Mouse (Mus musculus): ENCODE measurements around the gene Gm12184. TPM values are rescaled to one million over a fixed set of nuclear protein-coding genes. Genes with fewer than 3 reads are reported as not detected.
"Not testable (repeated sequence)": the region's sequence is repeated elsewhere in the genome, so short reads cannot be mapped to it uniquely, and the experiment has no call there.

Gm12184 gene
- polyA plus RNA-seq, 2 experiments from 2014 or later: 0.92 to 4.1 TPM

GRCm38 (mm10) chr11:48799921-48800701 lies 26.3 kb downstream of the Gm12184 start, which contains the start of gene Rack1:
Gene Rack1 (plus strand): TSS chr11:48800332.
- peak; percentile 93 for ATAC-seq

DNA sequence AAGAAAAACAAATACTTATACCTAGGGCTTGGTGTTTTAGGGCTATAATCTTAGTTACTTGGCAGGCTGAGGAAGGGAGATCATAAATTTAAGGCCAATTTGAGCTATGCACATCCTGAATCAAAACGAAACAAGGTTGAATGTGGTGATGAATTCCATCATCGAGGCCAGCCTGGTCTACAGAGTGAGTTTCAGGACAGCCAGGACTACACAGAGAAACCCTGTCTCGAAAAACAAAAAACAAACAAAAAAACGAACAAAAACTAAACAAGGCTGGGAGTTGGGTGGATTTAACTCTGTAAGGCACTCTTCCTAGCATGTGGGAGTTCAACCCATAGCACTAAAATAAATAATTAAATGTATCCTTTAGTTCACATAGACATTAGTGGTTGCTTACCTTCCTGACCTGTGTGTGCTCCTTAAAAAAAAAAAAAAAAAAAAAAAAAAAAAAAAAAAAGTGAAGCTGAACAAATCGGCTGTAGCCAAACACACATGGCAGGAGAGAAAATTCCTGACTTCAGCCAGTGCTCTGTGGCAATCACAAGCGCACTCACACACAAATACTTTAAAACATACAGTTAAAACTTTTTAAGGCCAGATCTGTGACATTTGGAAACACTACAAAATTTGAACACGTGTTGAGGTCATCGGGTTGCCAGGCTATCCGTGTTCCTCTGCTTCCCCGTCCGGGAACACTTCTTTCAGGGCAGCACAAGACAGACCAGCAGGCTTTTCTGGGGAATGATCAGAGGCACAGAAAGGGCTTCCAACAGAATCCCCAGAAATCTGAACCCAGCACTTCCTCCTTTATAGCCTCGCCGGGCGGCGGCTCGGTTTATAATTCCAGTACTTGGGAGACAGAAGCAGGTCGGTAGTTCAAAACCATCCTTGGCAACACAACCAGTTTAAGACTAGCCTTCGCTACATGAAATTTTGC lies 27.2 kb downstream of the Gm12184 start:
- peak; percentile 3 for ATAC-seq

- no peak for ATAC-seq
Measured at GRCm38 (mm10) chr11:48798308-48798707, 28.1 kb downstream of the Gm12184 start.

DNA sequence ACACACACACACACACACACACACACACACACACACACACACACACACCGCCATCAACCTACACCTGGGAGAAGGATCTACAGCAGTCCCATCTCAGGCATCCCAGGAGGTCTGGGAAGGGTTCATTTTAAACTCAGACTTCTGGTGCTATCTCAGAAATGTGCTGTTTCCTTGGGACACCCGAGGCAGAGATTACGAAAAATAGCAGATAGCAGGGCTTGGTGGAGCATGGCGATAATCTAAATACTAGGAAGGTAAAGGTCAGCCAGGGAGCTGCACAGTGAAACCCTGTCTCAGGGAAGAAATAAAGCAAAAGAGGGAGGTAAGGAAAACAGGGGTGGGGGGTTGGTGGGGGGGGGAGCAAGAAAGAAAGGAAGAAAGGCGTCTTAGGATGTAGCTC lies 29.2 kb downstream of the Gm12184 start:
- ATAC-seq: no peak

GRCm38 (mm10) chr11:48796290-48796689 lies 30.2 kb downstream of the Gm12184 start:
- no peak for ATAC-seq

DNA sequence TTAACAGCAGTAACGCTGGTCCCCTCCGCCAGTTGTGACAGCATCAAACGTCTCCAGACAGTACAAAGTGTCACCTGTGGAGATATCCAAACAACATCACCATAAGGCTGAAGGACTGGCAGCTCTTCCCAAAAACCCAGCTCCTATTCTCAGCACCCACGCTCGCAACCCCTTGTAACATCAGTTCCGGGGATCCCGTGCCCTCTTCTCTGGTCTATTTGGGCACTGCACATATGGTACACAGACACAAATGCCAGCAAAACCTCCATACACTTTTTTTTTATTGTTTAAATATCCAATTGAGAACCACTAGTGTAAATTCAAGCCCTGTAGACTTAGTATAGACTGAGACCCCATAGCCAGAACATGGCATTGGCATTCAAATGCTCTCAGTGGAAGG lies 31.2 kb downstream of the Gm12184 start:
- no peak for ATAC-seq

DNA sequence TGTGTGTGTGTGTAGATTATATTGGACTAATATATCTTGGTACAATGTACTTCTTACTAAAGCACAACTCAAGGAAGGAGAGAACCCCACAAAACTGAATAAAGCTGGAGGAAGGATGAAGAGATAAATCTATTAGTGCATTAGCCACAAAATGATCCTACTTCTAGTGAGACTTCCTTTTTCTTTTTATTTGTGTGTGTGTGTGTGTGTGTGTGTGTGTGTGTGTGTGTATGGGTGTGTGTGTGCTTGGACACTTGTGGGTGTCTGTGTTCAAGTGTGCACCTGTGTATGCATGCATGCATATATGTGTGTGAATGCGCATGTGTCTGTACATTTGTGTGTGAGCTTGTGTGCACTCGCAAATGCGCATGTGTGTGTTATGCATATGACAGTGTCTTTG lies 33.3 kb downstream of the Gm12184 start:
- ATAC-seq: no peak

GRCm38 (mm10) chr11:48791894-48792293 lies 34.6 kb downstream of the Gm12184 start:
- not testable (repeated sequence) for ATAC-seq

- ATAC-seq: no peak
Measured at GRCm38 (mm10) chr11:48790946-48791345, 35.5 kb downstream of the Gm12184 start.

DNA sequence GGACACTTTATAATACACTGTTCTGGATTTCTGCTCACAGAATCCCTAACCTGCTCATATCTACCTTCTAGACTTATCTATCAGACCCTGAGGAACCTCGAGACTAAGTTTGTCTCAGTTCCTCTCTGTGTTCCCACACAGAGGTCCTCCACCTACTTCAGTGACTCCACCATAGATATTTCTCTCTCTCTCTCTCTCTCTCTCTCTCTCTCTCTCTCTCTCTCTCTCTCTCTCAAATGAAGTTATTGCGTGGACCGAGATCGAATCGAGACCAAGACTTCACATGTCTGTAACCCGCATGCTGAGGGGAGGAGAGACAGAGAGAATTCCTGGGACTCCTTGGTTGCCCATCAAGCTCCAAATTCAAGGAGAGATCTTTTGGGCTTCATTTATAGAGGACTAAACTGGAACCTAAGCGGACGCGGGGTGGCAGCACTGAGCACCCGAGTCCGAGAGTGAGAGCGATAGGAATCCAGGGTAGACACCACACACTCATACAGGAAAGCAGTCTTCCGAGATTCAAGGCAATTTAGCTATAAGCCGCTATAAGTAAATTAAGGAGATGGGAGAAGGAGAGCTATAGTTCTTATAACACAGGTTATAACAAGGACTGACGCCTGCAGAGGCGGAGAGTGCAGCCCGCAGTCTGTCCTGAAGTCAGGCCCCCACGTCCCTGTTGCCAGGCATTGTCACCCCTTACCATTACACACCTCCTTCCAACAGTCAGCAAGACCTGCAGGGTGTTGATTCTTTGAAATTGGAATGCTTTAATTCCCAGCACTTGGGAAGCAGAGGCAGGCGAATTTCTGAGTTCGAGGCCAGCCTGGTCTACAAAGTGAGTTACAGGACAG lies 36.3 kb downstream of the Gm12184 start:
- ATAC-seq: peak; percentile 24

GRCm38 (mm10) chr11:48789215-48789614 lies 37.2 kb downstream of the Gm12184 start:
- ATAC-seq: no peak

DNA sequence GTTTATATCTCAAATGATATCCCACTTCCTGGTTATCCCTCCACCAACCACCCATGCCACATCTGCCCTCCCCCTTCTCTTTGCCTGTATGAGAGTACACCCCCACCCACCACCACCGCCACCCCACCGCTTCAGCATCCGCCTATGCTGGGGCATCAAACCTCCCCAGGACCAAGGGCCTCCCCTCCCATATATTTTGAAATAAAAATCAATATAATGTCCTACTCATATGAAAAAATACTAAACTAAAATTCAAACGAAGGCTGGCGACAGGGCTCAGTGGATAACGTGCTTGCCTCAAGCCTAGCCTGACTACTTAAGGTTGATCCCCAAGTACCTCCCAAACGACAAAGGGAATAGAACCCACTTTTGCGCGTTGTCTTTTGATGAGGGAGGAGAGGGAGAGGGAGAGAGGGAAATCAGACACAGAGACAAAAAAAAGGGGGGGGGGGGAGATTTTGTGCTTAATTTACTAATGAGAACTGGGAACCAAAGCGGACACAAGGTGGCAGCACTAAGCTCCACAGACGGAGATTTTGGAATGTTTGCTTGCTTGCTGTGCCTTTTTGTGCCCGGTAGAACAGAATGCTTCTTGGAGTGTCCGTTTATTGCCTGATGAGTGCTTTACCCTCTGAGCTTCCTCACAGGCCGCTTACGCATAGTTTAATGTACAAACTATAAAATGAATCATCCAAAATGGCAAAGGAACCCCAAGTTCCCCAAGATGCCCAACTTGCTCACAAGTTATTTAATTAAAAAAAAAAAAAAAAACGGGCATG lies 38.0 kb downstream of the Gm12184 start:
- peak; percentile 62 for ATAC-seq

- peak; percentile 97 for ATAC-seq
Measured at GRCm38 (mm10) chr11:48787455-48788211, 38.8 kb downstream of the Gm12184 start.

GRCm38 (mm10) chr11:48782243-48782642 lies 44.2 kb downstream of the Gm12184 start:
- ATAC-seq: no peak

- ATAC-seq: peak; percentile 43
Measured at GRCm38 (mm10) chr11:48779450-48779849, 47.0 kb downstream of the Gm12184 start.

DNA sequence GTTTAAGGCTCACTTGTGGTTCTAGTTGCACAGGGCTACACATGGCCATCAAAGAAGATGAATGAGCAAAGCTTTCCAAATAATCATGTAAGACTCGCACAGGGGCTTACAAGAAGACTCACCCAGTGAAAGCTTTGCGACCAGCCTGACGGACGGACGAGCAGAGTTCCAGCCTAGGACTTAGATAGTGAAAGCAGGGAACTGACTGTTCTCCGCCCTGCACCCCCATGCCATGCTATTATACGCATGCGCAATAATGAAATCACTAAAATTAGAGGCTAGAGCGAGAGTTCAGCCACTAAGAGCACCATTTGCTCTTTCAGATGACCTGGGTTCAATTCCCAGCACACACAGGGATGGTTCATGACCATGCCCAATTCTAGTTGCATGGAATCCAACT lies 49.2 kb downstream of the Gm12184 start:
- no peak for ATAC-seq

DNA sequence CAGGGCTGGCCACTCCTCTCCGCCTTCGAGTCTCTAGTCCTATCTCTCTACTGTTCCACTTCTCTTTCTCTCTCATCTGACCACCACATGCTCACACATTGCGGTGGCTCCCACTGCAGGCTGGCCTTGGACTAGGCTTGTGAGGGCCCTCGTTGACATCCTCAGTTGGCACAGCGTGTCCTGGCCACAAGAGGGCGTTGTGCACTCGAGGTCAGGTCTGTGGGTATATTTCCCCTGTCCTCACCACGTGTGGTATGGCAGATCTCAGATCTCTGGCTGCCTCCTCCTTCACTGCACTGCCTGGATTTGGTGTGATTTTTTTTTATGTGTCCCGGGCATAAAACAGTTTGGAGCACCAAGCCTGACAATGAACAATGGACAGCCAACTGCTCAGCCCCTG lies 49.8 kb downstream of the Gm12184 start:
- no peak for ATAC-seq

DNA sequence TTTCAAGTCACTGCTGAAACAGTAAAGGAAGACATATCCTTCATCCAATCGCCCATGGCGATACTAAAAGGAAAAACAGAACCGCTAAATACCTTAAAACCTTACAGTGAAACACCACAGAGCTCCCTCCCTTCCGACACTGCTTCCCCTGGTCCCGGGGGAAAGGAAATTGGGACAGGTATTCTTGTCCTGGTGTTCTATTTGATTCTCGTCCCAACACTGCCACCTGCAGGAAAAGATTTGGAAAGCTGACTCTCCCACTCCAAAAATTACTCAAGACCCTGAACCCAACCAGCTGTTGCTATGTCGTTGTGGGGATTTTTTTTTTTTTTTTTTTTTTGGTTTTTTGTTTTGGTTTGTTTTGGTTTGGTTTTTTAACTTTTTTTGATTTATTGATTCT lies 51.0 kb downstream of the Gm12184 start:
- ATAC-seq: no peak

All from CD4-positive, CD25-positive, alpha-beta regulatory T cell, adult 4 months (primary cell).